Mouse (Mus musculus): ENCODE data around the gene Rtel1.

The Rtel1 gene

DNA sequence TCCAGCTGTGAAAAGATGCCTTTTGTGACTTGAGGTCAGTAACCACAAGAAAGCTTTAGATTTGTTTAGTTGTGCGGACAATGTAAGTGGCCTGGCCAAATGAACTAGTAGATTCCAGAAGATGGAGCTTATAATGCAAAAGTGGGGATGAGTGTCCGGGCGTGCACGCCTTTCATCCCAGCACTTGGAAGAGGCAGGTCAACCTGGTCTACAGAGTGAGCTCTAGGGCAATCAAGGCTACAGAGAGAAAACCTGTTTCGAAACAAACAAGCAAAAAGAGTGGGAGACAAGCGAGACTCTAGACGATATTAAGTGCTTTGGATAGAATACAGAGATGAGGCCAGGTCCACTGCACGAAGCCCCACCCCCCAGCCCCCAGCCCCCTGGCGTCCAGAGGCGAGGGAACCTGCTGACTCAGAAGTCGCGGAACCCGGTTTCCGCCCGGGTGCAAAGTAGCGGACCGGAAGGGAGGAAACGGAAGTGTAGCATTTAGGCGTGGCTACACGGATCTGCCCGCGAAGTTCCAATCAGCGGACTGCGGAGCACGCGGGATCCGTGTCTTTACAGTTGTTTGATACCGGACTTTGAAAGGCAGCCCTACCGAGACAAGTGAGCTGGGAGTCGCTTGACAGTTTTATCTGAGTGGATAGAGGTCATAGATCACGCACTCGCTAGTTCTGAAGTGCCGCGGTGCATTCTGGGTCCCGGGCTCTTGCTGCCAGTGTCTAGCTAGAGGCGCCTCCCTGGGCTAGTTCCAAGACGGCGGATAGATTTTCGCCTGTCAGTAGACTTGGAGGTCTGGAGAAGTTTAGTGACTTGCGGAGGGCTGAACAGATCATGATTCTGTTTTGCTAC lies at the start of gene Rtel1:
Gene Rtel1, plus strand, starts transcription at position 492 of the 855 bp plus-strand sequence.
- DNase-seq, result peak; percentile 83

- DNase-seq, result no peak
Measured at GRCm38 (mm10) chr2:181272092-181272491, 47.4 kb upstream of the Rtel1 start.

DNA sequence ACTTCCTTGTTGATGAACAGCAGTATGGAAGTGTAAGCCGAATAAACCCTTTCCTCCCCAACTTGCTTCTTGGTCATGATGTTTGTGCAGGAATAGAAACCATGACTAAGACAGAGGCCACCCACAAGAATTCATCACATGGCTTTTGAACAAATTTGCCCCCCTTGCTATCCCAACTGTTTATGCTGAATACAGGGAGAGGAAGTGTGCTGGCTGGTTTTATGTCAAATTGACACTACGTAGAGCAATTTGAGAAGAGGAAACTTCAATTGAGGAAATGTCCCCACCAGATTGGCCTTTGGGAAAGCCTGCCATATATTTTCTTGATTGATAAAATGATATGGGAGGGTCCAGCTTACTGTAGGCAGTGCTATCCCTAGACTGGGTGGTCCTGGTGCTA lies 45.7 kb upstream of the Rtel1 start:
- DNase-seq, result no peak

DNA sequence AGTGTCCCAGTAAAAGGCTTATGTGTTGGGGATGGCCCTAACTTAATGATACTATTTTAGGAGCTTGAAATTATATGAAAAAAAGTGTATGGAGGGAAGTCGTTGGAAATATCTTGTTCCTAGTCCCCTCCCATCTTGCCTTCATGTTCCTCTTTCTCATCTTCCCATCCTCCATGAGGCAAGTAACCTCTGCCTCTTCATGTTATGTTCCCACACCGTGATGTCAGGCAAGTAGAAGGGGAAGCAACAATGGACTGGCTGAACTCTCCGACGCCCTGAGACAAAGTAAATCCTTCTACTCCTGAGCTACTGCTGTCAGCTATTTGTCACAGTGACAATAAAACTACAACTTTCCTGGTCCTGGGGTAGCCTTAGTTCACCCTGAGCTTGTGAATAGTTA lies 44.9 kb upstream of the Rtel1 start:
- no peak for DNase-seq

GRCm38 (mm10) chr2:181276766-181277165 lies 42.8 kb upstream of the Rtel1 start:
- DNase-seq, result no peak

DNA sequence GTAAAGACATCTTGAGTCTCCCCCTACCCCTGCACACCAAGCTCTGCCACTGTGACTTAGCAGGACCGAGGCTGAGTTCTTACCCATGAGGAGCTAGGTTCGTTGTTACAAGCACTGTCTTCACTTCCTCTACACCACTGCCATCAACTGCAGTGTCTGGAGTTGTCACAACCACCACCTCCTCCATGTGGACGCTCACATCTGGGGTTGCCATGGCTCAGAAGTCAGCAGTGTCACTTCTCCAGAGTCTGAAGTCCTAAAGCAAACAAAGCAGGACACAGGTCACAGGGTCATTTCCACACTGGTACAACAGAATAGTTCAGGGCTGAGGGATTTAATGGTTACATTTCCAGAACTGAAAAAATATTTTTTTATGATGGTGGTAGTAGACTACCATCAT lies 41.7 kb upstream of the Rtel1 start:
- no peak for DNase-seq

- DNase-seq, result no peak
Measured at GRCm38 (mm10) chr2:181279968-181280367, 39.6 kb upstream of the Rtel1 start.

- DNase-seq, result no peak
Measured at GRCm38 (mm10) chr2:181286629-181287337, 32.8 kb upstream of the Rtel1 start.

GRCm38 (mm10) chr2:181287338-181287957 lies 32.1 kb upstream of the Rtel1 start:
- peak; percentile 81 for DNase-seq

GRCm38 (mm10) chr2:181287958-181288350 lies 31.6 kb upstream of the Rtel1 start, which contains the start of gene Gmeb2:
Gene Gmeb2, minus strand, starts transcription at chr2:181288035.
- peak; percentile 93 for DNase-seq

- DNase-seq, result no peak
Measured at GRCm38 (mm10) chr2:181288691-181289090, 30.8 kb upstream of the Rtel1 start.

DNA sequence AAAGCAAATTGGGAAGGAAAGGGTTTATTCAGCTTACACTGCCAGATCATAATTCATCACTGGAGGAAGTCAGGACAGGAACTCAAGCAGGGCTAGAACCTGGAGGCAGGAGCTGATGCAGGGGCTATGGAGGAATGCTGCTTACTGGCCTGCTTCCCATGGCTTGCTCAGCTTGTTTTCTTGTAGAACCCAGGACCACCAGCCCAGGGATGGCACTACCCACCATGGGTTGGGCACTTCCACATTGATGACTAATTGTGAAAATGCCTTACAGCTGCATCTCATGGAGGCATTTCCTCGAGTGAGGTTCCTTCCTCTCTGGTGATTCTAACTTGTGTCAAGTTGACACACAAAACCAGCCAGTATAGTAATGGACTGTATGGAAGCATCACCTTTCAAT lies 28.6 kb upstream of the Rtel1 start:
- DNase-seq, result no peak

GRCm38 (mm10) chr2:181302041-181302440 lies 17.5 kb upstream of the Rtel1 start:
- no peak for DNase-seq

- no peak for DNase-seq
Measured at GRCm38 (mm10) chr2:181304944-181305343, 14.6 kb upstream of the Rtel1 start.

DNA sequence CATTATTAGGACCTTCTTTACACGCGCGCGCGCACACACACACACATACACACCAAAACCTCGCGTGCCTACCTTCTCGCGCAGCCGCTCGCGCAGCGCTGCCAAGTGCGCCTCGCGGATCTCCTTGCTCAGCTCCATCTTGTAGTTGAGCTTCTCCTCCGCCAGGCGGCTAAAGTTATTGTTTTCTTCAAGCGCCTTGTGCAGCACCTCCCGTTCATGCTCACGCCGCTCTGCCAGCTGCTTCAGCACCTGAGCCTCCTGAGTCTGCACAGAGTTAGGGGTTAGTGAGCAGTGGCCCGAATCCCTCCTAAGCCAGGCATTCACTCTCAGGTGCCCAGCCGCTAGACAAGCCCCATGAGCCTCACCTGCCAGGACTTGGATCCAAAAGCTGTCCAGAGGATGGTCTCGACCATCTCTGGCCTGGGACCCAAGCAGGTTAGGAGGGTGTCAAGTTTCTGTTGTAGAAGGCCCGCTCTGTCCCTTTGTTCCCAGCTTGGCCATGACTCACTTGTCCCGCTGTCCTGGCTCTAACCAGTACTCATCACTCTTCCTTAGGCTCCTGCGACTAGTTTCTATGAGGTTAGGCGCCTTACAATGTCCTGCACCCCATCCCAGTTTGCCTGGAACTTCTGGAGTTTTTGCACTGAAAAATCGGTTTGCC lies 12.3 kb upstream of the Rtel1 start:
- peak; percentile 70 for DNase-seq

GRCm38 (mm10) chr2:181312435-181312834 lies 7.1 kb upstream of the Rtel1 start:
- no peak for DNase-seq

- no peak for DNase-seq
Measured at GRCm38 (mm10) chr2:181313006-181313343, 6.6 kb upstream of the Rtel1 start.

DNA sequence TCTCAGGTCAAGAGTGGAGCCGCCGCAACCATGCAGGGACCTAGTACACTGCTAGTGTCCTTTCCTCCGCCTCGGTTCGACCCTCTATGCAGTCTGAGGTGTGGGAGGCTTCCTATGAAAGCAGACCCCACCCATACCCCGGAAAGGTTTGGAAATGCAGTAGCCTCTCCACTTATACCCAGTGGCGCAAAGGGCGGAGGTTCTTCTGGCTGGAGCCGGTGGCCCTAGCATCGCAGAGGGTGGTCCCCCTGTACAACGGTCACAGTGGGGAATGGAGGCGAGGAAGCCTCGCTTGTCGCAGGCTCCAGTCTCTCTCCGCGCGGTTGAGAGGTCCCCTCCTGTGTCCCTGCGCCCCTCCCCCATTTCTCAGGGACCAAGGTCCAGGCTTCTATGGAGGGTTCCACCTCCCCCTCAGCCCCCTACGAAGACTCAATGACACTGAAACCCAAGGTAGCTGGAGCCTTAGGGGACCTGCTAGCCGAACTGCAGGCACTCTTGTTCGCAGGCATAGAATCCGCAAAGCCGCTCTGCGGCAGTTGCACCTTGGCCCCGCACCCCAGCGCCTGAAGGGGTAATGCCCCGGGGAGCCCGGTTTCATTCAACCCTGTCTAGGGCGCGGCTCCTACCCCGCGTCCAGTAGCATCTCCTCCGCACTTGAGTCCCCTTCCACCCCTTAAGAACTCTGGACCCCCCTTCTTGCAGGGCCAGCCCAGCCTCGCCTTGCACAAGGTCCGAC lies 6.0 kb upstream of the Rtel1 start:
- peak; percentile 55 for DNase-seq

- peak; percentile 86 for DNase-seq
Measured at GRCm38 (mm10) chr2:181314080-181314810, 5.3 kb upstream of the Rtel1 start, which contains the start of gene Stmn3. Gene Stmn3, minus strand, starts transcription at chr2:181314500.

GRCm38 (mm10) chr2:181320103-181320499 lies 562 bp downstream of the Rtel1 start:
- no peak for DNase-seq

DNA sequence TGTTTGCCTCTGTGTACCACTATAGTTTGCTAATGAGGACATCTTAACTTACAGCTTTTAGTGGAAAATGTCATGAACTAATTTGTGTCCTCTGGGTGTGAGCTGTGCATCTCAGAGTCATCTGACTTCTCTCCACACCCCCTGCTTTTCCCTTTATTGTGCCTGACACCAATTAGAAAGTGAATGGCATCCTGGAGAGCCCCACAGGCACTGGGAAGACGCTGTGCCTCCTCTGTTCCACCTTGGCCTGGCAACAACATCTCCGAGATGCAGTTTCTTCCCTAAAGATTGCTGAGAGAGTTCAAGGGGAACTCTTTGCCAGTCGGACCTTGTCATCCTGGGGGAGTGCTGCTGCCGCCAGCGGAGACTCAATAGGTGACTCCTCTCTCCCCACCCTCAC lies 2.6 kb downstream of the Rtel1 start:
- no peak for DNase-seq

- no peak for DNase-seq
Measured at GRCm38 (mm10) chr2:181326098-181326497, 6.6 kb downstream of the Rtel1 start.

All from right cerebral cortex, postnatal 14 days (tissue).